Mouse (Mus musculus): ENCODE measurements at regions not wholly inside any gene's neighbourhood (a gene's known extent, or its start where the extent isn't known, plus 50 kb on each side); places are given as distances from the start of the nearest gene placed in this dataset.

DNA sequence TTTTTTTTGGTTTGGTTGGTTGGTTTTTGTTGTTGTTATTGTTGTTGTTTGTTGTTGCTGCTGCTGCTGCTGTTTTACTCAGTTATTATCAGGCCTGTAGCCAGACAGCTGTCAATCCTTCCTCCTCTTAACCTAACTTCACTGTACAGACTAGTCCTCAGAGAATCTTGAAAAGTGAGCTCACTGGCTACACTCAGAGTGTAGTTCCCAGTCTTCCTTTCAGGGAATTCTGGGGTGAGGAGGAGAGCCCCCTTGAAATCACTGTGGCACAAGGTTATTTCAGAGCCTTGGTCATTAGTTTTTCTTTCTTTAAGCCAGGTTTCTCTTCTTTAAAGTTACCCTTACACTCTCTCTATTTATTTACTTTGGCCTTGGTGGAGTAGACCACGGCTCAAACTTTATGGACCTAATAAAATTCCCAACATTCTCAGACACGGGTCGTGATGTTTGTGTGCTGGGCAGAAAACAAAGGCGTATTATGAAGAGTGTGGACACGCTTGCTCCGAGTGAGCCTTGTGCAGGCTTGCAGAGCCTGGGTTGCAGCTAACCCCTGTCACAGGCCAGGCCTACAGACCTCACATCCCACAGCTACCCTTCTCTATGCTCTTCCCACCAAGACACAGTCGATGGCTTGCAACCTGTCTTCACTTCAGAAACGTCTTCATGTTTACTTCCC is 156.9 kb upstream of the Sfrp2 start:
- TF ChIP-seq CTCF (IDR thresholded peaks at IDR 0.05; ENCODE audit: control insufficient read depth, insufficient read depth, insufficient read length), result no peak
- no peak for TF ChIP-seq MYOG (IDR thresholded peaks at IDR 0.05; ENCODE audit: control insufficient read depth, extremely low read depth, insufficient read length)
